Mouse (Mus musculus): ENCODE data around the gene Rps6kb2. TPM values are rescaled to one million over a fixed set of nuclear protein-coding genes. Genes with fewer than 3 reads are reported as not detected.

The Rps6kb2 gene
- polyA plus RNA-seq, 1 experiment from 2014 or later: 56.7 TPM

- no peak overlapping the region for H3K4me3 ChIP-seq
- H3K27me3 ChIP-seq: no peaks in the 10 kb centered on the region
- no peak overlapping the region for H3K4me2 ChIP-seq
- no peak overlapping the region for H3K27ac ChIP-seq (replicated peaks)
- peaks cover 8% of the 10 kb centered on the region for H3K4me1 ChIP-seq (replicated peaks)
- WGBS: 96% methylated on average over 2 of the region's 2 CpGs
- ATAC-seq (ENCODE audit: low FRiP score, low read depth): no peak
- no peaks in the 10 kb centered on the region for H3K9me3 ChIP-seq
- peaks cover 36% of the 10 kb centered on the region for H3K36me3 ChIP-seq
- no peak overlapping the region for H3K9ac ChIP-seq
Observed at GRCm38 (mm10) chr19:4118350-4118749, 44.8 kb downstream of the Rps6kb2 start.

GRCm38 (mm10) chr19:4117006-4117405 is 46.1 kb downstream of the Rps6kb2 start:
- no peak for ATAC-seq (ENCODE audit: low FRiP score, low read depth)
- WGBS: 96% methylated on average over 7 of the region's 7 CpGs

GRCm38 (mm10) chr19:4115816-4116215 is 47.3 kb downstream of the Rps6kb2 start:
- ATAC-seq (ENCODE audit: low FRiP score, low read depth): no peak
- no peak overlapping the region for H3K4me2 ChIP-seq
- WGBS: 84% methylated on average over 11 of the region's 11 CpGs
- H3K9ac ChIP-seq: no peak overlapping the region
- no peak overlapping the region for H3K4me3 ChIP-seq
- H3K36me3 ChIP-seq: peaks cover 59% of the 10 kb centered on the region
- H3K9me3 ChIP-seq: no peaks in the 10 kb centered on the region
- peaks cover 7% of the 10 kb centered on the region for H3K4me1 ChIP-seq (replicated peaks)
- no peak overlapping the region for H3K27ac ChIP-seq (replicated peaks)
- no peaks in the 10 kb centered on the region for H3K27me3 ChIP-seq

More at GRCm38 (mm10) chr19:4117006-4117405, 46.1 kb downstream of the Rps6kb2 start:
- no peaks in the 10 kb centered on the region for H3K27me3 ChIP-seq
- no peak overlapping the region for H3K9ac ChIP-seq
- no peak overlapping the region for H3K4me2 ChIP-seq
- peaks cover 48% of the 10 kb centered on the region for H3K36me3 ChIP-seq
- H3K9me3 ChIP-seq: no peaks in the 10 kb centered on the region
- no peak overlapping the region for H3K27ac ChIP-seq (replicated peaks)
- peaks cover 8% of the 10 kb centered on the region for H3K4me1 ChIP-seq (replicated peaks)
- no peak overlapping the region for H3K4me3 ChIP-seq

- no peak overlapping the region for H3K4me2 ChIP-seq
- no peaks in the 10 kb centered on the region for H3K9me3 ChIP-seq
- 92% methylated on average over 10 of the region's 10 CpGs for WGBS
- no peak overlapping the region for H3K4me3 ChIP-seq
- no peaks in the 10 kb centered on the region for H3K27me3 ChIP-seq
- no peak overlapping the region for H3K9ac ChIP-seq
- H3K27ac ChIP-seq (replicated peaks): no peak overlapping the region
- H3K36me3 ChIP-seq: peaks cover 59% of the 10 kb centered on the region
- H3K4me1 ChIP-seq (replicated peaks): no peaks in the 10 kb centered on the region; the same call in 1 of the 2 replicates
- no peak for ATAC-seq (ENCODE audit: low FRiP score, low read depth)
Observed at GRCm38 (mm10) chr19:4115144-4115543, 48.0 kb downstream of the Rps6kb2 start.

- no peak overlapping the region for H3K27ac ChIP-seq (replicated peaks)
- H3K27me3 ChIP-seq: no peaks in the 10 kb centered on the region
- no peak overlapping the region for H3K4me3 ChIP-seq
- peaks cover 59% of the 10 kb centered on the region for H3K36me3 ChIP-seq
- H3K9me3 ChIP-seq: no peaks in the 10 kb centered on the region
- no peaks in the 10 kb centered on the region for H3K4me1 ChIP-seq (replicated peaks)
- ATAC-seq (ENCODE audit: low FRiP score, low read depth): no peak
- no peak overlapping the region for H3K9ac ChIP-seq
- no peak overlapping the region for H3K4me2 ChIP-seq
- 95% methylated on average over 10 of the region's 10 CpGs for WGBS
Observed at GRCm38 (mm10) chr19:4114551-4114950, 48.6 kb downstream of the Rps6kb2 start.

- H3K36me3 ChIP-seq: peaks cover 63% of the 10 kb centered on the region
- WGBS: 74% methylated on average over 5 of the region's 5 CpGs
Observed at GRCm38 (mm10) chr19:4113806-4114230, 49.3 kb downstream of the Rps6kb2 start.

GRCm38 (mm10) chr19:4113186-4113805 is 49.9 kb downstream of the Rps6kb2 start:
- WGBS: 75% methylated on average over 13 of the region's 13 CpGs
- H3K9me3 ChIP-seq: no peaks in the 10 kb centered on the region
- H3K27ac ChIP-seq (replicated peaks): no peak overlapping the region
- no peak for ATAC-seq (ENCODE audit: low FRiP score, low read depth)
- H3K9ac ChIP-seq: no peak overlapping the region
- peaks cover 63% of the 10 kb centered on the region for H3K36me3 ChIP-seq
- no peaks in the 10 kb centered on the region for H3K27me3 ChIP-seq
- H3K4me1 ChIP-seq (replicated peaks): no peaks in the 10 kb centered on the region
- H3K4me3 ChIP-seq: no peak overlapping the region
- no peak overlapping the region for H3K4me2 ChIP-seq

More at GRCm38 (mm10) chr19:4113806-4114230, 49.3 kb downstream of the Rps6kb2 start:
- Histone ChIP-seq H3K9ac (no peak overlapping the region), H3K27me3 (no peaks in the 10 kb centered on the region), H3K9me3 (no peaks in the 10 kb centered on the region), H3K27ac (replicated peaks) (no peak overlapping the region), H3K4me1 (replicated peaks) (no peaks in the 10 kb centered on the region), H3K4me3 (no peak overlapping the region), H3K4me2 (no peak overlapping the region)
- no peak for ATAC-seq (ENCODE audit: low FRiP score, low read depth)

GRCm38 (mm10) chr19:4112063-4112960 is 50.8 kb downstream of the Rps6kb2 start:
- ATAC-seq (ENCODE audit: low FRiP score, low read depth): no peak
- no peak overlapping the region for H3K9ac ChIP-seq
- H3K4me1 ChIP-seq (replicated peaks): no peaks in the 10 kb centered on the region
- peaks cover 68% of the 10 kb centered on the region for H3K36me3 ChIP-seq
- no peaks in the 10 kb centered on the region for H3K27me3 ChIP-seq
- H3K4me2 ChIP-seq: no peak overlapping the region
- 96% methylated on average over 26 of the region's 26 CpGs for WGBS
- H3K4me3 ChIP-seq: no peak overlapping the region
- H3K27ac ChIP-seq (replicated peaks): no peak overlapping the region
- H3K9me3 ChIP-seq: no peaks in the 10 kb centered on the region

- WGBS: 83% methylated on average over 9 of the region's 9 CpGs
- Histone ChIP-seq H3K9ac (no peak overlapping the region), H3K4me1 (replicated peaks) (no peaks in the 10 kb centered on the region), H3K9me3 (no peaks in the 10 kb centered on the region), H3K4me2 (no peak overlapping the region), H3K4me3 (no peak overlapping the region), H3K36me3 (peaks cover 54% of the 10 kb centered on the region), H3K27ac (replicated peaks) (no peak overlapping the region), H3K27me3 (no peaks in the 10 kb centered on the region)
- ATAC-seq (ENCODE audit: low FRiP score, low read depth): no peak
Observed at GRCm38 (mm10) chr19:4108535-4108934, 54.6 kb downstream of the Rps6kb2 start.

GRCm38 (mm10) chr19:4106654-4107053 is 56.5 kb downstream of the Rps6kb2 start:
- no peak for ATAC-seq (ENCODE audit: low FRiP score, low read depth)
- H3K27ac ChIP-seq (replicated peaks): no peak overlapping the region
- no peak overlapping the region for H3K9ac ChIP-seq
- H3K4me1 ChIP-seq (replicated peaks): peaks cover 12% of the 10 kb centered on the region
- no peak overlapping the region for H3K4me2 ChIP-seq
- WGBS: 90% methylated on average over 14 of the region's 14 CpGs
- H3K36me3 ChIP-seq: peaks cover 40% of the 10 kb centered on the region
- no peaks in the 10 kb centered on the region for H3K9me3 ChIP-seq
- no peaks in the 10 kb centered on the region for H3K27me3 ChIP-seq
- H3K4me3 ChIP-seq: no peak overlapping the region

- H3K9ac ChIP-seq: no peak overlapping the region
- H3K27me3 ChIP-seq: no peaks in the 10 kb centered on the region
- no peak for ATAC-seq (ENCODE audit: low FRiP score, low read depth)
- 90% methylated on average over 16 of the region's 16 CpGs for WGBS
- no peaks in the 10 kb centered on the region for H3K9me3 ChIP-seq
- H3K36me3 ChIP-seq: peaks cover 31% of the 10 kb centered on the region
- no peak overlapping the region for H3K27ac ChIP-seq (replicated peaks)
- H3K4me1 ChIP-seq (replicated peaks): peaks cover 31% of the 10 kb centered on the region
- no peak overlapping the region for H3K4me2 ChIP-seq
- no peak overlapping the region for H3K4me3 ChIP-seq
Observed at GRCm38 (mm10) chr19:4104675-4105194, 58.4 kb downstream of the Rps6kb2 start.
